Mouse (Mus musculus) ES-Bruce4 (cell line): ENCODE measurements around the gene Tgm3.

ENCODE experiments used
- EP300 ChIP-seq: IDR thresholded peaks from 2 replicates; pipeline ENCODE4 v1.6.1; 2011; ENCODE audit warnings: low read depth, low read length; ENCODE audit not compliant: insufficient read depth
- POLR2A ChIP-seq: IDR thresholded peaks from one replicate; pipeline ENCODE4 v1.8.1; 2011; ENCODE audit warnings: low read length; ENCODE audit not compliant: insufficient read depth

GRCm38 (mm10) chr2:130040190-130040886 lies 28.2 kb downstream of the Tgm3 start:
- no peak for TF ChIP-seq EP300
- no peak for TF ChIP-seq POLR2A
